Mouse (Mus musculus): ENCODE results near the gene Sumo3.

DNA sequence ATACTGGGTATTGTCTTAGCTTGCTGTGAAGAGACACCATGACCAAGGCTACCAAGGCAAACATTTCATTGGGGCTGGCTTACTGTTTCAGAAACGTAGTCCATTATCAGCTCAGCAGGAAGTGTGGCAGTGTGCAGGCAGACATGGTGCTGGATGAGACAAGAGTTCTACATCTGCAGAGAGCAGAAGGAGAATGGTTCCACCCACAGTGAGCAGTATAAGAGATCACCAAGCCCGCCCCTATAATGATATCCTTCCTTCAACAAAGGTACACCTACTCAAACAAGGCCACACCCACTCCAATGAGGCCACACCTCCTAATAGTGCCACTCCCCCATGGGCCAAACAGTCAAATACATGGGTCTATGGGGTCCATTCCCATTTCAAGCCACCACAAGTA lies 44.4 kb upstream of the Sumo3 start:
- TF ChIP-seq CTCF (IDR thresholded peaks at IDR 0.05; ENCODE audit: extremely low read depth, insufficient read length, insufficient replicate concordance, low read depth, low read length) (no peak), POLR2A (IDR thresholded peaks at IDR 0.05; ENCODE audit: low read depth, low read length) (no peak)

All from small intestine, adult 2 months (tissue).